19 mouse cellular contexts compared by ENCODE assay signal in genomic region chr1:93522325-93522724, GRCm38 (mm10).
"Had no signal": no experiment of that assay in that cellular context is flagged by ENCODE, and none has a peak within 500 bp of the region (broad histone marks: within the 10 kb centered on the region; RNA-seq: fewer than 3 reads in every experiment).

No protein-coding gene starts in this region.

- ATAC-seq: liver, embryonic 12.5 days; midbrain, embryonic 13.5 days; midbrain, embryonic 16.5 days had no signal

- H3K27me3 ChIP-seq: limb, embryonic 12.5 days; limb, embryonic 15.5 days; liver, embryonic 12.5 days; liver, embryonic 15.5 days; midbrain, embryonic 13.5 days; neural tube, embryonic 13.5 days had no signal

- H3K27ac ChIP-seq: limb, embryonic 12.5 days; limb, embryonic 15.5 days; liver, embryonic 12.5 days; liver, embryonic 15.5 days; midbrain, embryonic 10.5 days; midbrain, embryonic 13.5 days; neural tube, embryonic 13.5 days had no signal

- DNase-seq: kidney, adult 18-20 months; kidney, adult 9 months; kidney, postnatal 10 days; left cerebral cortex, postnatal 4 days; lung, postnatal 36 days; retina, postnatal 1 day; right cerebral cortex, postnatal 25 days; thymus, adult 18-20 months; thymus, postnatal 36 days had no signal

- H3K9ac ChIP-seq: limb, embryonic 12.5 days; limb, embryonic 15.5 days; liver, embryonic 12.5 days; liver, embryonic 15.5 days; midbrain, embryonic 13.5 days; neural tube, embryonic 13.5 days had no signal

- H3K9me3 ChIP-seq: limb, embryonic 12.5 days; limb, embryonic 15.5 days; liver, embryonic 12.5 days; liver, embryonic 15.5 days; megakaryocyte, embryonic 14.5 days; midbrain, embryonic 10.5 days; midbrain, embryonic 13.5 days; neural tube, embryonic 13.5 days had no signal

- H3K36me3 ChIP-seq: liver, embryonic 12.5 days; liver, embryonic 15.5 days; midbrain, embryonic 10.5 days; midbrain, embryonic 13.5 days; neural tube, embryonic 13.5 days had no signal

- H3K4me2 ChIP-seq: limb, embryonic 12.5 days; limb, embryonic 15.5 days; liver, embryonic 12.5 days; liver, embryonic 15.5 days; midbrain, embryonic 13.5 days; neural tube, embryonic 13.5 days had no signal

- H3K4me3 ChIP-seq: limb, embryonic 12.5 days; limb, embryonic 15.5 days; liver, embryonic 12.5 days; liver, embryonic 15.5 days; megakaryocyte, embryonic 14.5 days; midbrain, embryonic 10.5 days; midbrain, embryonic 13.5 days; myocyte; neural tube, embryonic 13.5 days had no signal

- H3K4me1 ChIP-seq: limb, embryonic 12.5 days; limb, embryonic 15.5 days; liver, embryonic 12.5 days; liver, embryonic 15.5 days; midbrain, embryonic 10.5 days; midbrain, embryonic 13.5 days; neural tube, embryonic 13.5 days had no signal
